Mouse (Mus musculus) retina, adult 2 months (tissue): ENCODE data around the gene Olfr506.
"Not testable (repeated sequence)": the region's sequence is repeated elsewhere in the genome, so short reads cannot be mapped to it uniquely, and the experiment has no call there.

Experiments used
- DNase-seq: peaks from one replicate; pipeline ENCODE4 v3.0.0-alpha.2; 2012; ENCODE audit warnings: low read depth, low spot score

Gene Olfr506

GRCm38 (mm10) chr7:108610487-108610886 is at the start of gene Olfr506:
Gene Olfr506, plus strand, starts transcription at chr7:108610787.
- no peak for DNase-seq

DNA sequence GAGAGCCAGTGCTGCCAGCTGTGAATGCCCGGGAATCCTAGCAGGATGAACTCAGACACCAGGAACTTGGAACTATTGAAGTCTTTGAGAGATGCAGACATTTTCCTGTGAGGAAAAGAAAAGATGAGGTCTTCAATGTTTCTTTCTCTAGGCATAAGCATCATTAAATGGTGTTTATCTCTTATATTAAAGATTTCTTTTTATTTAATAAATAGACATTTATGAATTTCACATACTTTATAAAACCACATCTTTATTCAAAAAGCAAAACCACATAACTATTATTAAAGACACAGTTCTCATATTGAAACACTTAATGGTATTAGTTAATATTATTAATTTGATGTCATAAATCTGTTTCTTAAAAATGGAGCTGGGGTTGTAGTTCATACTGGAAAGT is 44.9 kb upstream of the Olfr506 start, which contains the start of gene Olfr504:
Olfr504 (minus strand) TSS at position 101 of the 400 bp plus-strand sequence.
- no peak for DNase-seq

- DNase-seq, result no peak
Measured at GRCm38 (mm10) chr7:108589797-108590196, 20.8 kb upstream of the Olfr506 start.

GRCm38 (mm10) chr7:108601916-108602315 is 8.7 kb upstream of the Olfr506 start:
- DNase-seq, result not testable (repeated sequence)

DNA sequence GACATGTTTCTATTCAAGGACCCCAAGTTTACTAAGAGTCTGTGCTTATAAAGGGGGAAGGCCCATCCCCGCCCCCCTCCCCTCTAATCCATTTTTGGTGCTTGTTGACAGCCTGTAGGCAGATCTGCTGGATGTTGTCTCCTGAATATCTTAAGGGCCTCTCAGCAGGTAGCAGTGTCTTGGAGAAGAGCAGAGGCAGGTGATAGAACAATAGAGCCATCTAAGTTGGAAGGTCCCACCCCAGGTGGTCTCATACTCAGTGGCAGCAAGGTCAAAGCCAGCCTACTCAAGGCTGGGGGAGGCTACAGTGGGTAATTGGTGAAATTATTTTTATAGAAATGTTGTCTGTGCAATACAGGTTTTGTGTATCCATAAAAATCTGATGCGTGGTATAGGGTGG is 3.5 kb downstream of the Olfr506 start:
- DNase-seq, result no peak

DNA sequence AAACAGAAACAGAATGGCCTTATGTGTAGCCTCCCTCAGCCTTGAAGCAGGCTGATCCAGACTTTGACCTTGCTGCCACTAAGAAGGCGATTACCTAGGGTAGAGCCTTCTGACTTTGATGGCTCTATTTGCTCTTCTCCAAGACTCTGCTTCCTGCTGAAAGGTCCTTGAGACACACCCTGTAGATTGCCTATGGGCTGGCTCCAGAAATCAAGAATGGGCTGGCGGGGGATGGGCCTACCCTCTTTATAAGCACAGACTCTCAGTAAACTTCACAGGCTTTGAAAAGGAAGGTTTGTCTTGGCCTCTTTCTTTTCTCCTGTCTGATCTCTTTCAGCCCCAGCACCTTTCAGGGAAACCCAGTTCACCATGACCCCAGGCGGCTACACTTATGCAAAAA is 6.2 kb downstream of the Olfr506 start:
- not testable (repeated sequence) for DNase-seq

DNA sequence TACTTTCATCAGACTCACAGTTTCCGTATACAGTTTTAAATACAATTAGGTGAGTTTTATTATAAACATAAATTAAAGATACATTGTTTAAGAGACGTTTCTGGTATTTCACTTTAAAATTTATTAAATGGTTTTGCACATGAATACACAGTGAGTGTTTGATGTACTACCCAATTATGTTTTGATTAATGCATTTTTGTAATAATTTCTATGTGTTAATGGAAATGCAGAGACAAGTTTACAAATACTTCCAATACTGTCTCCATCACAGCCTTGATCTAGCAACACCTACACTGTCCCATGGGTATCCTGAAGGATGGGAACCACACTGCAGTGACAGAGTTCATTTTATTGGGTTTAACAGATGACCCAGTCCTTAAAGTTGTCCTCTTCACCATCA is 10.9 kb downstream of the Olfr506 start, which contains the start of gene Olfr507:
Olfr507 (plus strand) TSS at position 301 of the 400 bp plus-strand sequence.
- DNase-seq, result no peak

DNA sequence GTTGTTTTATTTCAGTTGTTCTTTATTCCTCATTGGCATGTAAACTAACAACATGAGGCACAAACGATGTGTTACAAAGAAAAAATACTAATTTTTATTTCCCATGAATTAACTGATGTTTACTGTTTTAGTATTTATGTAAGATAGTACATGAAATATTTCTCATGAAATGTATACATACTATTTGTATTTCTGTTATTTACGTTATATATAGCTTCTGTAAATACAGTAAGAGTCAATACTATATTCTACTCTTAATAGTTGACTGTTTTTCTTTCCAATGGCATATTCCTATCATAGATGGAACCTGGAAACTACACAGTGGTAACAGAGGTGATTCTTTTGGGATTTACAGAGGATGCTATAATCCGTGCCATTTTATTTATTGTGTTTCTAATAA is 19.1 kb downstream of the Olfr506 start, which contains the start of gene Olfr508:
Olfr508 (plus strand) TSS at position 301 of the 400 bp plus-strand sequence.
- no peak for DNase-seq

DNA sequence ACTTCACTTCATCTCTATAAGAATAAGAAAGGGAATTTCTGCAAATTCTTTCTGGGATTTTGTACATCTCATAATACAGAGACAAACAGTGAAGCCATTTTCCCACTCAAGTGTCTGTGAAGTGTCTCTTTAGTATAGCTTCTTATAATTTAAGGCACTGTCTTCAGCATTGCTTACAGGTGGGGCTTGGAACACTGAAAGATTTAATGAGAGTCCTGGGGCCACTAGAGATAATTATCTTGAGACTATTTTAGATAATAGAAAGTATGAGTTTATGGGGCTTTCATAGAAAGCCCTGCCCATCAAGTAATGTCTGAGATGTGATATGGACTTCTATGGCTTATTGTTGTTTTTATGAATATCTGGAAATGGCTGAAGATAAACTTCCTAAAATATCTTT is 41.2 kb downstream of the Olfr506 start, which contains the start of gene Olfr509:
Olfr509 (minus strand) TSS at position 101 of the 400 bp plus-strand sequence.
- no peak for DNase-seq

- DNase-seq, result no peak
Measured at GRCm38 (mm10) chr7:108662419-108662818, 51.8 kb downstream of the Olfr506 start.
